Mouse (Mus musculus): ENCODE measurements at regions not wholly inside any gene's neighbourhood (a gene's known extent, or its start where the extent isn't known, plus 50 kb on each side); places are given as distances from the start of the nearest gene placed in this dataset.

DNA sequence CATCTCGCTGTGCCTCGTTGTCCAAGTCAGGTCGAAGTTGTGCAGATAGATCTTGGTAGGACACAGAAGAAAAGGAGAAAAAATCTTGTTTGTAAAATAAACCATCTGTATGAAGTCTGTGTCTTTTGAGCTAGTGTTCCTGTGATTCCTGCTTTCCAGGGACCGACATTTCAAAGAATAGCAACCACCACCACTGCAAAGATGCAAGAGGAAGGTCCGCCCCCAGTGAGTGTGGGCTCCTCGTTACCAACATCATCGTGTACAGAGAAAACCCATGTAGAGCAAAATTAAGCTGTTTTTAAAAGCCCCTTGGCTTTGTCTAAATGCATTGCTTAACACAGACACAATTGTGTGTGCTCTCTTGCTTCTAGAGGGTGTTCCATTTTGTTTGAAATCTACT, 218.2 kb downstream of the Enc1 start:
- no peak for DNase-seq (ENCODE audit: low read depth in 1 of 2, low spot score in 2 of 2)

GRCm38 (mm10) chr13:97455961-97456360, 215.1 kb downstream of the Enc1 start:
- DNase-seq (ENCODE audit: low read depth in 1 of 2, low spot score in 2 of 2), result no peak

- DNase-seq (ENCODE audit: low read depth in 1 of 2, low spot score in 2 of 2), result no peak
Observed at GRCm38 (mm10) chr13:97454715-97455114, 213.8 kb downstream of the Enc1 start.

DNA sequence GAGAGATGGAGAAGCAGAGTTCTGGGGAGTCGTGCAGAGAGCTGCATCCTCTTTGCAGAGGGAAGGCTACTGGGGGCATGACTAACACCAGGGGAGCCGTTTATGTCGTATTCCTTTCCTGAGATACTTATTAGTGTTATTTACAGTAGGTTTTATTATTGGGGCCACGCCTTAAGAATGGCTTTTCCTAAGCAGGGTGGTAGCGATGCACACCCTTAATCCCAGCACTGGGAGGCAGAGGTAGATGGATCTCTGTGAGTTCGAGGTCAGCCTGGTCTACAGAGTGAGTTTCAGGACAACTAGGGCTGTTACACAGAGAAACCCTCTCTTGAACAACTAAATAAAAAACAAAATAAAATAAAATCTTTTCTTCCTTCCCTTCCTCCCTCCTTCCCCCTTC, 212.6 kb downstream of the Enc1 start:
- no peak for DNase-seq (ENCODE audit: low read depth in 1 of 2, low spot score in 2 of 2)

DNA sequence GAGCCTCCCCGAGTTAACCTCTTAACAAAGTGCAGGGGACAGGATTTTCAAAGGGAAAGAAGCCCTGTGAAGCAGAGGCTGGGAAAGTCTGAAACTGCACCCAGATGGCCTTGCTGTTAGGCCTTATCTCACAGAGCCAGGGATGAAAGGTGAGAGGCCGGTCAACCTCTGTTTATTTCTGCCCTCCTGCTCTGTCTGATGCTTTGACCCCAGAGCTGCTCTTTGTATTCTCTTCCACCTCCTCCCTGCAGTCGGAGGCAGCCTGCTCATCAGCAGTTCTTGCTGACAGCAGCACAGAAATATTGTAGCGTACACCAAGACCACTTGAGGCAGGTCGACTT, 212.2 kb downstream of the Enc1 start:
- no peak for DNase-seq (ENCODE audit: low read depth in 1 of 2, low spot score in 2 of 2)

- no peak for DNase-seq (ENCODE audit: low read depth in 1 of 2, low spot score in 2 of 2)
Observed at GRCm38 (mm10) chr13:97452386-97453089, 211.6 kb downstream of the Enc1 start.

- DNase-seq (ENCODE audit: low read depth in 1 of 2, low spot score in 2 of 2), result no peak
Observed at GRCm38 (mm10) chr13:97451276-97451675, 210.4 kb downstream of the Enc1 start.

DNA sequence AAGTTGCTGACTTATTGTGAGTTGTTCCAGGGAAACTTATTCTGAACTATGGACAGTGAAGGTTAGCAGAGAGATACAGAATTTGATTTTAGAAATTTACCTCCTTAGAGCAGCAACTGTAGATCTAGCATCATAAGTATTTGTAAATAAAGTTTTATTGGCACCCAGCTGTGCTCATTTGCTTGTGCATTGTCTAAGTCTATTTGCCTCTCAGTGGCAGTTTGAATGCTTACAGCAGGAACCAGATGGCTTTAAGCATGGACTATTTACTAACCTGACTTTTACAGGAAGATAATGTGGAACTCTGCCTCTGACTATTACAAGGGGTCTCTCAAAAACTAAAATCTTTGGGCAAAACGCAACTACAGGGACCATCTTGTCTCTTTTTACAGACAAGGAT, 207.2 kb downstream of the Enc1 start:
- DNase-seq (ENCODE audit: low read depth in 1 of 2, low spot score in 2 of 2), result no peak

DNA sequence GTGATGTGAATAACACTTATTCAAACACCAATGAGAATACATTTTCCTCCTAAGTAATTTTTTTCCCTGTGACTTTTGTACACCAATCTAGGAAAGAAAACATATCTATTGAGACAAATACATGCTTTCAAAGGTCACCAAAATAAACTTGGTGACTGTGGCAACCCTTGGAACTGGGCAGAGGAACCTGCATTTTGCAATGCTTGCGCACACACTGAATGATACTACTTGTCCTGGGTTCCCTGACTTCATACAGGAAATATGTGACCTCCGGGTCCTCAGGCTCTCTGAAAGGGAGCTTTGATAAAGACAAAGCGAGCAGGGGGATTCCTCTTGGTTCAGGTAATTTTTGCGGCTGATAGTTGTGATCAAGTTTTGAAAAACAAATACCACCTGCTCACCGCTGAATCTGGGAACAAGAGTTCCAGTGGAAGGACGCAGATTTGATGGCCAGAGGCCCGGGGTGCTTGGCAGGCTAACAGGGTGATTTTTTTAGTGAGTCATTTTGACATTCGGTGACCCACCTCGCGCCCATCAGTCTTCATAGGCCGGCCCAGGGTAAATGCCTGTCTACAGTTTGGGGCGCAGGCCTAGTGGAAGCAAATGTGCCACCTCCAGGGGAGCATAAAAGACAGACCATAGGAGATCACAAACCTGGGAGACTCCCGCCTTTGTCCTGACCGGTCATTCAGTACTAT, 203.0 kb downstream of the Enc1 start:
- DNase-seq (ENCODE audit: low read depth in 1 of 2, low spot score in 2 of 2), result no peak

- DNase-seq (ENCODE audit: low read depth in 1 of 2, low spot score in 2 of 2), result no peak
Observed at GRCm38 (mm10) chr13:97442806-97443205, 201.9 kb downstream of the Enc1 start.

- peak in 1 of 2 experiments; percentile 2 for DNase-seq (ENCODE audit: low read depth in 1 of 2, low spot score in 2 of 2)
Observed at GRCm38 (mm10) chr13:97442283-97442682, 201.4 kb downstream of the Enc1 start.

- DNase-seq (ENCODE audit: low read depth in 1 of 2, low spot score in 2 of 2), result no peak
Observed at GRCm38 (mm10) chr13:97441803-97442202, 200.9 kb downstream of the Enc1 start.

GRCm38 (mm10) chr13:97439216-97439979, 198.5 kb downstream of the Enc1 start:
- DNase-seq (ENCODE audit: low read depth in 1 of 2, low spot score in 2 of 2), result no peak

DNA sequence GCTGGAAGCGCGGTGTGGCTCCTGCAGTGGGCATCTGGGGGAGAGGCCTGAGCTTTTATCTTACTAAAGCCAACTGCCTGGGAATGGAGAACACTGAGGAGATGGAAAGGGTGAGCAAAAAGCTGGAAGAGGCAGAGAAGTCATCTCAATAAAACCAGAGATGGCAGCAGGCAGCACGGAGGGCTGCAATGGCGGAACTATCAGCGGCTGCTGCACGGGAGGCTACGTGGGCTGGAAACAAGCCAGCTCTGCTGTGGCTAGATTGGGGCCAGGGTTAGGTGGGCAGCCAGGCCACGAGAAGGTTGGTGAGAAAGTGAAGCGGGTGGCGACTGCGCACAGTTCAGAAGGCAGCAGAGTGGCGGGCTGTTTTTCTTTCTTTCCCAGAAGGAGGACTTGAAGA, 197.8 kb downstream of the Enc1 start:
- no peak for DNase-seq (ENCODE audit: low read depth in 1 of 2, low spot score in 2 of 2)

GRCm38 (mm10) chr13:97438277-97438676, 197.4 kb downstream of the Enc1 start:
- DNase-seq (ENCODE audit: low read depth in 1 of 2, low spot score in 2 of 2), result no peak

GRCm38 (mm10) chr13:97436719-97437350, 195.9 kb downstream of the Enc1 start:
- DNase-seq (ENCODE audit: low read depth in 1 of 2, low spot score in 2 of 2), result no peak

GRCm38 (mm10) chr13:97435865-97436718, 195.2 kb downstream of the Enc1 start:
- DNase-seq (ENCODE audit: low read depth in 1 of 2, low spot score in 2 of 2), result no peak

DNA sequence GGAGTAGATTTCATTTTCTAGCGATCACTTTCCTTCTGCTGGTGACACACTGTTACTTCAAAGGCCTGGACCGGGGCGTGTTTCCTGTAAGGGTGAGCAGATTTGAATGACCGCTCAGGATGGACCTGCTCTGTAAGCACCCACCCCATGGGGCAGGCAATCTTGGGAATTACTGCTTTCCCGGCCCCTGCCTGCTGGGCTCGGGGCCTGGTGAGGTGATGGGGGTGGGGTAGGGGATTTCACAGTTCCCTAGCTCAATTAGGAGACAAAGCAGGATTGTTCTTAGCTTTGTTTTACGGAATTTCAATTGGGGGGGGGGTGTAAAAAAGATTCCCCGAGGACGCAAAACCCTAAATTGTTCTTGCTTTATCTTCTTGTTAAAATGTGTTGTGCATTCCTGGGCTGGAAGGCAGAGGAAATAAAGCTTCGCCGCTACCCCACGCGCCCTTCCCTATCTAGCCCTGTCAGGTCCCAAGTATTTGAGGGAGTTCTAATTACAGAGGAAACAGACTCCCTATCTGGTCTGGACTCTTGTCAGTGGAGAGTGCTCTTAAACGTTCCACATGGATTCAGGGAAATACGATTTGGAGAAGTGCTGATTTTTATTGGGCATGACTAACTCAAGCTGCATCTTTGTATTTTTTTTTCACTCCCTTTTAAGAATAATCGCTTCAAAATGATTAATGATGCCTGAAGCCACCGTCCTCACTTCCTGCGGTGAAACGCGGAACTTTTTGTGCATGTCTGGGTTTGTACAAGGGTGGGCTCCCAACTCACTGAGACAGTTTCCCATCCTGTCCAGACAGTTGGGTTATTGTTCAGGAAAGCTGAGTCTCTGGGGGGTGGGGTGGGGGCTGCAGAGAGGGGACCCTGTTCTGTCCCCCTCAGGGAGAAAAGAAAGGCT, 194.3 kb downstream of the Enc1 start:
- DNase-seq (ENCODE audit: low read depth in 1 of 2, low spot score in 2 of 2), result no peak

DNA sequence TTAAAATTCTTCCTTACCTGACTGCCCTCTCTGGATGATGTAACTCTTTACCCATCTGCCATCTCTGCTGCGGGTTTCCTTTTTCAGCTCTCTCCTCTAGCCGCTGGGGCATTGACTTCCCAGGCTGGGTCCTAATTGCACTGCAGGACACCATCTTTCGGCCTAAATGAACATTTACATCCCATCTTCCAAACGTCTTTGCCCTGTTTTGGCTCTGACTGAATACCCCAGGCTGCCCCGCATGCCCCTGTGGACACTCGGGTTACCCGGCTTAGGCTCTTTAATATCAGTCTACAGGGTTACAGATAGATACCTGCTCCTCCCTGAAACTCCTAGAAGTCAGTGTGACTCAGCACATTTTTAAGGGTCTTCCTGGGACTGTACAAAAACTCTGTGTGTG, 193.3 kb downstream of the Enc1 start:
- no peak for DNase-seq (ENCODE audit: low read depth in 1 of 2, low spot score in 2 of 2)

DNA sequence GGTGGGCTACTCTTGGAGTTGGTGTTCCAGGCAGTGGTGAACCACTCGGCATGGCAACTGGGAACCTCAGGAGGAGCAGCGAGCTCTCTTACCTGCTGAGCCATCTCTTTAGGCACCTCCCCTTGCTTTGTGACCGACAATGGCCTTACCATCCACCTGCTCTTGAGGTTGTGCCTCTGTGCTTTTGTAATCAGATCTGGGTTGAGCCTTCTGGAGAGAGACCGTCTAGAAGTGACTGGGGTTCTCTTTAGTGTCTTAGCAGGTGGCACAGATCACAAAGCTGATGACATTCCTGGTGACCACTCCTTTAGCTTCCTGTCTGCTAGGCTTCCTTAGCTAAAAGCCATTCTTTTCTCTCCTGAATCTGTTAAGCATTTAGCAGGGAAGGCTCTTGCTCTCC, 191.7 kb downstream of the Enc1 start:
- no peak for DNase-seq (ENCODE audit: low read depth in 1 of 2, low spot score in 2 of 2)

Measured in monocyte, adult 2 months (primary cell).